Mouse (Mus musculus) ovary, adult 18-20 months (tissue): ENCODE measurements around the gene Porcn.

ENCODE experiments used
- DNase-seq: peaks from one replicate; pipeline ENCODE4 v3.0.0; 2022; ENCODE audit warnings: low spot score, mixed read lengths

Gene Porcn

DNA sequence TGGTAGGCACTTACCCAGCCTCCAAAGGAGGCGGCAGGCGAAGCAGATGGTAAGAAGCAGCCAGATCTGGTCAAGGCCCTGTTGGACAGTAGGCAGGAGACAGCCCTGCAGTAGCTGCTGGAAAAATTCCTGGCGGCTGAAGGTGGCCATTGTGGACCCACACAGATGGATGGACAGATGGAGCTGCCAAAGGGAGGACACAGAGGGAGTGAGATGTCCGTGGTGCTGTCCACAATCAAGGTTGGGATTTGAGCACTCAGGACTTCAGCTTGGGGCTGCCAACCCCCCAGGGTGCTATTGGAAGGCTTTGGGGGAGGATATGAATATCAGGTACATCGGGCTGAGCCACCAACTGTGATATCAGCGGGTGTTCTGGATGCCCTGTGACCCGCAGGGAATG, 774 bp downstream of the Porcn start:
- DNase-seq = no peak

DNA sequence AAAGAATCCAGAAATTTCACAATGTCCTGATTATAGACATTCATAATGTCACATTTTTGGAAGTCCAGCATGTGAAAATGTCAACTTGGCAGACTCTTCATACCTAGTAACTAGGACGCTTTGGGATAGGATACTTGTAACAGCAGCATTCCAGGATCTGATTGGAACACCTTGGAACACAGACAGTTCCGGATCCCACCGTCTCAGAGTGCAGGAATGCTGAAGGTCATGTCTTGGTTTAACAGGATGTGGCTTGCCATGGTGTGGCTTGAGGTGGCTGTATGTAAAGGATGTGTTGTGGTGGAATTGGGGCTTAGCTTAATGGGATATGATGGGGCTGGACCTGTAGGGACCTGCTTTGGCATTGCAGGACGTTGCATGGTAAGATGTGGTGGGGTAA, 1.2 kb downstream of the Porcn start:
- DNase-seq = no peak

DNA sequence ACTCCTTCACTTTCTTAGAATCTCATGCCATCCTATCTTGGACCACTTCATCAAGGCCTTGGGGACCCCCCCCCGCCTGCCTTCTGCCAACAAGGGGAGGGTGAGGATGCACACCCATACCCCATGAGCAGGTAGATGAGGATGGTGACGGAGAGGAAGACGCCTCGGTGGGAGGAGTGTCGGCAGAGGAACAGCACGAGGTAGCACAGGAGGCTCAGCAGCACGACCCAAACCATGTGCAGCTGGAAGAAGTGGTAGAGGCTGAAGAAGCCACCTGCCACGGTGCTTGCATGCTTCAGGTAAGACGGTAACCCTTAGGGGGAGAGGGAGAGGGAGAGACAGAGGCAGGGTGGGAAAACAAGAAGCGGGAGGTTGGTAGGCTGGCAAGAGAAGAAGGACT, 2.2 kb downstream of the Porcn start:
- DNase-seq = no peak

DNA sequence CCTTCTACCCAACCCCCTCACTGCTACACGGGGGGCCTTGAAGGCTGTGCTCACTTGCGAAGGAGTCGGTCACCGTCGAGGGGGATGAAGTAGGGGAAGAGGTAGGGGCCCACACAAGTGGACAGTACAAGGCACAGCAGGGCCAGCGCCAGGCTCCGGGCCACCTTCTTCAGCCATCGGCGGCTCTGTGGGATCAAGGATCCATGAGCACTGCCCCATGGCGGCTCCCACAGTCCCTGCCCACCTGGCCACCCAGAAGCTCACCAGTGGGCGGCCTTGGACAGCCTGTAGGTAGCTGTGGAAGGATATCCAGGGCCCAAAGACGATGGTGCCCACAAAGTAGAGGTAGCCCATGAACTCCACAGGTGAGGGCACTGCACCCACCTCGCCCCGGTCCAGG, 3.2 kb downstream of the Porcn start:
- DNase-seq = no peak

DNA sequence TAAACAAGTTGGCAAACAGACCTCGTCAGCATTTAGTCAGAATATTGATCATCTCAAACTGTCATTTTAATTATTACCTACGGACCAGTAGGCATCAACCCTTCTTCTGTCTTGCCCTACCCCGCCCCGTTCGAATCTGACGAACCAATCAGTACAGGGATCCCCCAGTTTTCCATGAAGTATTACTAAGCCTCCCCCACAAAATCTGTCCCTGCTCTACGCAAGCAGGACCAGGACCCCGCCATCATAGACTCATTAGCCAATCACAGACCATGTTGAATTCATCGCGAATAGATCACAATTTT, 13.0 kb downstream of the Porcn start, which contains the start of gene Ebp:
TSS of gene Ebp (minus strand) at position 94 of the 305 bp plus-strand sequence.
- no peak for DNase-seq

DNA sequence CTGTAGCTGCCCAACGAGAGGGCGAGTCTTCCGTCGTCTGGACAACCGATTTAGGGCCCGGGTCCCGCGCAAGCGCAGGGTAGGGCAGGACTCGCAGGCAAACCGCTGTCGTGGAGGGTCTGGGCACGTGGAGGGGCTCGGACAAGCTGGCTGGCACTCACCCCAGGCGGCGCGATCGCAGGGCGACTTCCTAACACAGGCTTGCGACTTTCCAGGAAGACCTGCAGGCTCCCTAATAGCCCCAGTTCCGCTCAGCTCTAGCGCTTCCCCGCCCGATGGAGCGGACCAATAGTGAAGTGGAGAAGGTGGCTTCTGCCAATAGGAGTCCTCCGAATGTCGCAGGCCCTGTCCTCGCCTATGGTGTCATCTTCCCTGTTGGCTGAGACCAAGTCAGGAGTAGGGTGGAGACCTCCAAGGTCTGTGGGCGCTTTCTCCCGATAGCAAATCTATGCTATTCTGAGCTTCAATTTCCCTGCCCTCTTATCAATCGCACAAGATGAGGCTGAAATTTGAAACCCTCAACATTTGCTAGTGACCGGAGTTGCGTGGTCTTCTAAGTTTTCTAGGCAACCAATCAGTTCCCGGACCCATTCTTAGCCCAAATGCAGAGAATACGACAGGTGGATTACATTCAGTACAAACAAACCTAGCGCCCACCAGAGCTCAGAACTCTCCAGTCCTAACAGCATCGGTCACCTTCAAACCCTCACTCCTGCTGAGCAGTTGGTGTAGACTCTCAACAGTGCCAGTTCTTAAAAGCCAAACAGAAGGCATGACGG, 13.5 kb downstream of the Porcn start:
- DNase-seq = peak; percentile 77

DNA sequence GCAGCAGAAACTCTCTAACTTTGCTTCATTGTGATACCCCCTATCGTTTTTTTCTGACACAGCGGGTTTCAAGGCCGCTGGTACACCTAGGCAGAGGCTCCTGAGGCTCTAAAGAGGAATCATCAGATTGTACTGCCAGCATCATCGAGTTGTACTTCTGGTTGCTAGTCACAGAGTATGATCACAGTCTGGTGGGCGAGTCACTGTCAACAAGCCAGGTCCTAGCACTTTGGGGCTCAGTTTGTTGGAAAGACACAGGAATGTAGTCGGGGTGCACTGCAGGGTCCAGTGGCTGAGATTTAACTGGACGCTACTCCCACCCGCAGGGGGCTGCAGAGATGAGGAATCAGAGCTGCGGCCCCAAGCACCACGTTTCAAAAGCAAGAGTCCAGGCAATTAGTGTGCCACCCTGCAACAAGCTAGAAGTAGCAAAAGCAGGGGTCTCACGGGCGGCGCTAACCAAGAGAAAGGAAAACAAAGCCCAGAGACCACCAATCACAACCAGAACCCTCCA, 14.1 kb downstream of the Porcn start:
- DNase-seq = no peak

DNA sequence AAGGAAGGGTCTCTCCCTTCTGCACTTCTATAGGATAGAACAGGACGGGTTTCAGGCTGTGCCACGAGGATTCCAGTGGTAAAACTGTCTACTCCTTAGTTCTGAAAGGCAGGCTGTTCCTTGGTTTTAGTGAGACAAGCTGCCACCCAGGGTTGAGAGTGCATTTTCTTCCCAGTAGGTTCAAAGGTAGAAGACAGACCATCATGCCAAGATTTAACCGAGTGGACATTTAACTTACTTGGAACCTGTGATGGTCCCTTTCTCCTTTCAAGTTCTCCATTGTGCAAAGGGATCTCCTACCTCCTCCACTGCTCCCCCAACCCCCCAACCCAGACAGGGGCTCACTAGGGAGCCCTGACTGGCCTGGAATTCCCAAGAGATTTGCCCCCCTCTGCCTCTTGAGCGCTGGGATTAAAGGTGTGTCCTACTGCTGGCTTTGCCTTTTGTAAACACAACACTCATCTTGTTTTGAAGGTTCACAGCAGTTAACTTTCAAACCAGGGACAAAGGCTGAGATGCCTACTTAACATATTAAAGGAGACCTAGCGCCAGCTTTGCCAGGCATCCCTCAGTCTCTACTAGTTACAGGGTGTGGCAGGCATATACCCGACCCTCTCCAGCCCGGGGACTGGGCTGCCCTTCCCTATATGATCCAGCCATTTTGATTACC, 23.3 kb downstream of the Porcn start:
- no peak for DNase-seq

DNA sequence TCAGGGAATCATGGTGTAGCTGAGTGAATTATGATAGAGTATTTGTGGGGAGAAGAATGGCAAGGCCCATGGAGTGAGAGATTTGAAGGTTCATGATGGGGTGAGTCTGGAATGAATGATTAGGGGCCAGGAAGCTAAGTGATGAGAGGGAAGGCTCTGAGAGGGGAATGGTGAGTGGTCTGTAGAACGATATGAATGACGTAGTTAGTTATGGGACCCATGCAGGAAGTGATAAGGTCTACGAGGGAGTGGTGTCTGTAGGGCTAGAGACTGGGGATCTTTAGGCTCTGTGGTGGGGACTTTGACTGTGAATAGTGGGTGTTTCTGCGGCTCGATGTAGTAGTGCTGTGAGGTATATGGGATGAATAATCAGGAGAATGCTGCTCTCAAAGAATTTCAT, 26.7 kb downstream of the Porcn start:
- DNase-seq = no peak

DNA sequence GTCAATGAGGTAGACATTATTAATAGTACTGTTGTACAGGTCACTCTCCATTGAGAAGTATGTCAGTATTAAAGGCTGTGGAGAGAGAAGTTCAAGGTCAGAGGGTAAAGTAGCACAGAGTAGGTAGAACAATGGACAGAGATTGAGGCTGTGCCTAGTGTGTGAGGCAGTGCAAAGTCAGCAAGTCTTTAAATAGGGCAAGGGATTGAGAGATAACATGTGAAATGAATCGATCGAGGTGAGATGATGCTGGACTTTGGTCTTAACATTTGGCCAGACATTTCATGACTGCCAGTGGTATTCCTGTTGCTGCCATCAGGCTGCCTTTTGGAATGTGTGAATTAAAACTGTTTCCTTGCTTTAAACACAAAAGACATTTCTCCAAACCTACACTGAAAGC, 27.5 kb downstream of the Porcn start:
- no peak for DNase-seq

DNA sequence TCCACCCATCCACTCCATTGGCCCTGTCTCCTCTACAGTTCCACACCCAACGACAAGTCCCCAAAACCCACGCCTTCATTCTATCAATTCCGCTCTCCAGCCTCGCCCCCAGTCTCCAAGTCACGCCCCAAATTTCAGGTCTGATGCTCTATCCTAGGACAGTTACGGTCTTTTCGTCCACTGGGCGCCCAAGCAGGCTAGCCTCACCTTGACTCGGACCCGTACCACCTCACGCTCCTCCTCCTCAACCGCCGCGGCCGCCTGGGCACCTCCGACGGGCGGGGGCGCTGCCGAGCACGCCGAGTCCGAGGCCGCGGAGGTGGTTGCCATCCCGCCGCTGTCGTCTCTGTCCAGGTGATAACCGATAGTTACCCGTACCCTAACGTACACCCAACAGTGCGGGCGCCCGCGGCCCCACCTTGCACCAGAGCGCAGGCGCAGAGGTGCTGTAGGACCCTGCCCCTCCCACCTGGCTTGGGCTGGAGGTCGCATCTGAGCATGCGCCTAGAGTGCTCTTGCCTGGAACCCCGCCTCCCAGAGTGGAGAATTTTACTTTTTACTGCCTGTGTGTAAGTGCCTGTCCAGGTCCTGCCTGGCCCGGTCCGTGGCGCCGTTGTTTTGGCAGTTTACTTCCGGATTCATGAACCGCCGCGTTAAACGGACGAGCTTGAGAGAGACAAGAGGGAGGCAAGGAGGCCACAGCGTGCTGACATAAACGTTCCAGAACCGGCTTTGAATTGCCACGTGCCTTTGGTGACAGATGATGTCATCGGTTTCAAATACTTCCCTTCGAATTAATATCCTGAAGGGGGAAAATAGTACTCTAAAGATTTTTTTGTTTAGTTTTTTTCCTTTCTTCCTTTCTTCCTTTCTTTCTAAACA, 30.6 kb downstream of the Porcn start, which contains the start of gene Tbc1d25:
TSS of gene Tbc1d25 (minus strand) at position 678 of the 882 bp plus-strand sequence.
- DNase-seq = peak; percentile 83

DNA sequence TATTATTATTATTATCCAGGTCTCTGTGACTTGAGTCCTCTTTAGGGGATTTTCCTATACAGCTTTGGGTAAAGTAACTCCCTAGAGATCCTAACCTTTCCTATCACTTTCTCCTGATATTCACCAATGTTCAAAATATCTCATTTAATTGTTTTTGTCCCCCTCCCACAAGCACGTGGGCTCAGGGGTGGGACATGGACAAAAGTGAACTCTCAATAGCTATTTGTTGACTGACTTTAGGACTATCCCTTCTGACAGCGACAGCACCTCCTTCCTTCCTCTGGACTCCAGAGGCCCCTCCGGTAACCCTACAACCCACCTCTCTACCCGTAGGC, 31.2 kb downstream of the Porcn start:
- no peak for DNase-seq

DNA sequence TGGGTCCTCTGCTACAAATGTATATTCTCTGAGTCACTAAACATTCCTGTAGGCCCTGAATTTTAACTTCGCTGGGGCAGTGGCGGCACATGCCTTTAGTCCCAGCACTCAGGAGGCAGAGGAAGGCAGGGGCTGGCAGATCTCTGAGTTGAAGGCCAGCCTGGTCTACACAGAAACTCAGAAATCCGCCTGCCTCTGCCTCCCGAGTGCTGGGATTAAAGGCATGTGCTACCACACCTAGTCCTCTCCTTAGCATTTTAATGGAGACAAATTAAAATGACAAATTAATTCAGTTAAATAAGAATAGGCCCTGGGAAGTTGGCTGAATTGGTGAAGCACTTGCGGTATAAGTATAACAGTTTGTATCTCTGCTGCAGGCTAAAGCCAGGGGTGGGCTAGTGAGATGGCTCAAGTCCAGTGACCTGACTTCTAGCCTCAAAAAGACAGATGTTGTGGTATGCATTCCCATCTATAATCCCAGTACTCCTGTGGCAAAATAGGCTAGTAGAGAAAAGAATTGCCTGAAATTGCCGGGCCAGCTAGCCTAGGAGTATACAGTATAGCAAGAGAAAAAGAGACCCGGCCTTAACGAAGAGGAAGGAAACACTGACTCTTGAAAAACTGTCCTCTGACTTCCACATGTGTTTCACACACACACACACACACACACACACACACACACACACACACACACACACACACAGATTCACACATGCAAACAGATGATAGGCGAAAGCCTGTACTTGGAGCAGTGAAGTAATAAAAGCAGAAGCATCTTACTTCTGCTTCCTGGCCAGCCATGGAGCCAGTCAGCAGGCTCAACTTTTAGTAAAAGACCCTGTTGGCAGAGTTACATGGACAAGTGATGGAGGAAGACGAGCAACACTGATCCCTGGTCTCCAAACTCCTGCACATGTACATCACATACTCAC, 38.3 kb downstream of the Porcn start:
- DNase-seq = no peak

DNA sequence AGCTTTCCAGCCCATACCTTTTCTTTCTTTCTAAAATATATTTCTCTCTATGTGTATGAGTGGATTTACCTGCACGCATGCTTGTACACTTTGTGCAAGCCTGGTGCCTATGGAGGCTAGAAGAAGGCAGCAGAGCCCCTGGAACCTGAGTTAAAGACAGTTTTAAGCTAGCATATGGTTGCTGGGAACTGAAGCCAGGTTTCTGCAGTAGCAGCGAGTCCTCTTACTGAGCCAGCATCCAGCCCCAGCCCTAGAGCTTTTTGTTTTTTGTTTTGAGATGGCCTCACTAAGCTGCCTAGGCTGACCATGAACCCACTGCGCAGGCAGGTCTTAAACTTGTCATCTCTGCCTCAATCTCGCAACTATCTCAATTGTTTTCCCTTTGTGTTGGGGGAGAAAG, 41.9 kb downstream of the Porcn start:
- DNase-seq = peak; percentile 6

DNA sequence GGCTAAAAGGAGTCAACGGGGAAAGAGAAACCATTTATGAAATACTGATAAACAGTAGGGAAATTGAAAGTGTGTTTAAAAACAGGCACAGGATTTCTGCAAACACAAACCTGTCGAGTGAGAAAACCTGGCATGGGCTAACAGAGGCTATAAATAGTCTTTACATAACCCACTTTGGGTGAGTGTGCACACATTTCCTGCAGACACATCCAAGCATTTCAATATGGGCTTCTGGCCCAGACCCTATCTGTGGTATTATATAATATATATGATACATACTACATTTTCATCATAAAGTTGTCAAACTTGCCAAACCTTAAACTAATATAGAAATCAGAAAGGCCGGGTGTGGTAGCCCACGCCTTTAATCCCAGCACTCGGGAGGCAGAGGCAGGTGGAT, 43.2 kb downstream of the Porcn start:
- no peak for DNase-seq

DNA sequence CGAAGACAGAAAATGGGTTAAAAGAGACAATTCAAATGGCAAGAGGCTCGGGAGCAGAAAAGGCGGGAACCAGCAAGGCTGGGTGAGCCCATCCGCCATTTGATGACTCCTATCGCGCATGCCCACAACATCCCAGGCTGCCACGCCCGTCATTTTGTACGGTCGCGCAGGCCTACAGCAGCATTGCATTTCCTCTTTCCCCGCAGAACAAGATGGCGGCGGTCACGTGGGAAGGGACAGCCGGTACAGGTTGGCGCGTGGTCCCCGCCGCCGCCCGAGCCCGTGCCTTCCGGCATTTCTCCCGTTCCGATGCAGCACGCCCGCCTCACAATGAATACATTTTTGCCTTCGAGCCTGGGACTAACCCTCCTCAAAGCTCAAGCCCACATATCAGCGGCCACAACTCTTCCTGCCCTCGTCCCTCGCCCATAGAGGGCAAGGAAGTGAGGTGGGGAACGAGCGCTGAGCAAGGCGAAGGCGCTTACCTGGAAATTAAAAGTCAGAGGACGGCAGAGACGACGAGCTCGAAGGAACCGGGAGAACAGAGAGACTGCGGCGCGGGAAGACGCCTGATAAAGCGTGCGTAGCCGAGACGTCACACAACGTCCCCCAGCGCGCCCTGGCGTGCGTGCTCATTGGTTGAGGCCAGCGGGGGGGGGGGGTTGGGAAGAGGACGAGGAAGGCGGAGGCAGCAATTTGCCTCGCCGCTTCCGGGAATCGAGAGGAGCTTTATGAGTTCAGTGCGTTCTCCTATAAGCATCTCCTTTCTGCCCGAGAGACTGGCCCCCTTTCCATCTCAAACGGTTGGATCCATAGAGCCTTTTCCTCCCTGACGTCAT, 61.0 kb downstream of the Porcn start, which contains the start of gene Rbm3:
TSS of gene Rbm3 (minus strand) at position 728 of the 839 bp plus-strand sequence.
- DNase-seq = peak; percentile 68
